Mouse (Mus musculus): ENCODE results near the gene Coq5.

DNA sequence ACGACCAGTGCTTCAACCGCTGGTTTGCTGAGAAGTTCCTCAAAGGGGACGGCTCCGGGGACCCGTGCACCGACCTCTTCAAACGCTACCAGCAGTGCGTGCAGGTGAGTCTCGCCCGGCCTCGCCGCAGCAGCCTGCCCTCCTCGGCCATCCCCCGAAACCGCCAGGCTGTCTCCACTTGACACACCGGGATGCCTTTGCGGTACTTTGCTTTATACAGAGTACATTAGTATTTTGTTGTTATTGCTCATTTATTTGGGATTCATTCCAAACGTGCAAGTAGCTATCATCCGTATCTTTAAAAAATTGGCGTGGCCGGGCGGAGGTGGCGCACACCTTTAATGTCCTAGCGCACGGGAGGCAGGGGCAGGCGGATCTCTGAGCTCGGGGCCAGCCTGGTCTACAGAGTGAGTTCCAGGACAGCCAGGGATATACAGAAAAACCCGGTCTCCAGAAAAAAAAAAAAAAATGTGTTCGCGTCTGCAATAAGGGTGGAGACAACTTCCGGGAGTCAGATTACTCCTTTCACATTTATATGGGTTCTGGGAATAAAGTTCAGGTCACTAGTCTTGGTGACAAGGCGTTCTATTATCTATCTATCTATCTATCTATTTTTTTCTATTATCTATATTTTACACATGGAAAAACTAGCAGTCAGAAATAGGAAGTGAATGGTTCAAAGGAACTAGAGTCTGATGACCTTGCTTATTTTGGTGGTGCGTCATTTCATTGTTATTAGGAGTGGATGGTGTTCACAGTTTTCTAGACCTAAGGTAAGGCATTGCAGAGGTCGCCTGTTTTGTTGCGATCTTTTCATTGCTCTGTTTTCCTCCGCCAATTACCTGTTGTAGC lies 62.1 kb downstream of the Coq5 start:
- TF ChIP-seq POLR2A (IDR thresholded peaks at IDR 0.05; ENCODE audit: low read depth, low read length) (no peak), CTCF (conservative IDR thresholded peaks at IDR 0.05; ENCODE audit: insufficient read depth, insufficient read length, low read depth, low read length) (no peak)

Data from kidney, adult 2 months (tissue).